Mouse (Mus musculus) central nervous system, embryonic 14 days (tissue): ENCODE data around the gene Mvk. TPM values are rescaled to one million over a fixed set of nuclear protein-coding genes. Genes with fewer than 3 reads are reported as not detected.

Experiments
- polyA plus RNA-seq: library from polyadenylated mRNA; depleted of rRNA; stranded (reverse); fragments of >200 nt; gene quantifications from 2 replicates; pipeline ENCODE4 v1.2.3, GENCODE M21; 2012; rRNA removed

Mvk gene
- polyA plus RNA-seq: 52.2 and 53.9 TPM in 2 replicates

DNA sequence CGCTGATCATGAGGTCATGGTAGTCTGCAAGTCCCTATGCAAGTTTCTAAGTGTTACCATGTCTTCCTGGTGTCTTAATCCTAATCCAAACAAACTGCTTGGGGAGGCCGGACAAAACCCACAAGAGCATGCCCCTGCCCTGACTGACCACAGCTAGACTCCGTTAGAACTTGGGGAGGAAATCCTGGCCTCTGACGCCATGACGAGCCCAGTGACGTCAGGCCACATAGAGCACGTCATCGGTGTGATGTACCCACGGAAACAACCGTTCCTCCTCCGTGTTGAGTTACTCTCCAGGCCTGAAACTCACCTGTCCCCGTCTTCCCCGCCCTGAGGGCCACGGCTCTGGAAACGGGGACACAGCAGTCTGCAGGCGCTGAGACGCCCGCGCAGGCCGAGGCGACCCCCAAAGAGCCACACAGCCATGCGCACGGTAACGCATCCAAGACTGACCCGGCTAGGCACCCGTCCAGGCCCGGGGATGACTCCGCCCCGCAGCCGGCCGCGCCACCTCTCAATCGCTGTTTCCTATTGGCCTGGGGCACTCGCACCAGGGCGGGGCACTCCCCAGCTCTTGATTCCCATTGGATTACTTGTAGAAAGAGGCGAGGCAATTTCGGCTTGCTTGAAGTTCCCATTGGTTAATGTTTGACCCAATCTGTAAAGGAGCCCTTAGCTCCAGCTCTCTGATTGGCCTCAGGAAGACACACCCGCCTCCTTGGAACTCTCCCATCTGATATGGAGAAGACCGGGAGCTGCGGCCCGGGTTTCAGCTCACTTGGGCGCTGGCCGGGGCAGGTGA lies at the start of gene Mvk, which contains the start of gene Mmab:
Gene Mvk, plus strand, starts transcription at position 704 of the 802 bp plus-strand sequence.
Gene Mmab, minus strand, starts transcription at position 495 of the 802 bp plus-strand sequence.

Other genes with a start within 250 kb of the Mvk start
- gene Foxn4, start 170.5 kb upstream of the Mvk start, polyA plus RNA-seq: 0.91 and 1.2 TPM in 2 replicates
- 0.50 and 0.93 TPM in 2 replicates for gene Myo1h, start 155.1 kb upstream of the Mvk start, polyA plus RNA-seq
- gene Kctd10, start 63.8 kb upstream of the Mvk start, polyA plus RNA-seq: 89.0 and 92.6 TPM in 2 replicates
- 49.1 and 49.6 TPM in 2 replicates for gene Ube3b, start 63.7 kb upstream of the Mvk start, polyA plus RNA-seq
- gene Mmab, start 209 bp upstream of the Mvk start, polyA plus RNA-seq: 30.3 and 32.7 TPM in 2 replicates
- gene Fam222a, start 123.7 kb downstream of the Mvk start, polyA plus RNA-seq: 9.7 and 11.7 TPM in 2 replicates
- gene Trpv4, start 214.2 kb downstream of the Mvk start, polyA plus RNA-seq: 1.5 and 9.6 TPM in 2 replicates
- gene Gltp, start 246.7 kb downstream of the Mvk start, polyA plus RNA-seq: 24.8 and 31.1 TPM in 2 replicates